Mouse (Mus musculus) embryonic facial prominence, embryonic 11.5 days (tissue): ENCODE results near the gene Cox6a1. TPM values are rescaled to one million over a fixed set of nuclear protein-coding genes. Genes with fewer than 3 reads are reported as not detected.
A peak's percentile ranks its signal among the peaks of the same experiment; 100 is the strongest.
"Not testable (repeated sequence)": the region's sequence is repeated elsewhere in the genome, so short reads cannot be mapped to it uniquely, and the experiment has no call there.

Source experiments
- ATAC-seq: fragments of 200-750 bp; cut with Nextera tagmentation; replicated peaks from 2 replicates; pipeline ENCODE4 v1.8.0; 2017; ENCODE audit warnings: low read depth; ENCODE audit not compliant: insufficient number of reproducible peaks, low FRiP score, low TSS enrichment
- DNase-seq: peaks from one replicate; pipeline ENCODE4 v3.0.0-alpha.2; 2015; ENCODE audit warnings: low spot score
- H3K27ac ChIP-seq: fragments of 300-500 bp; sonication (generic); replicated peaks from 2 replicates; pipeline ENCODE4 v1.5.1; 2014; ENCODE audit warnings: mild to moderate bottlenecking, low read depth, low read length, control low read depth
- H3K27me3 ChIP-seq: fragments of 300-500 bp; sonication (generic); 2 replicates; pipeline ENCODE4 v1.6.1; 2014; ENCODE audit warnings: mild to moderate bottlenecking, low read length, moderate library complexity, mixed read lengths; ENCODE audit not compliant: control insufficient read depth, insufficient read depth
- H3K36me3 ChIP-seq: fragments of 300-500 bp; sonication (generic); replicated peaks from 2 replicates; pipeline ENCODE4 v1.6.1; 2014; ENCODE audit warnings: low read depth, mild to moderate bottlenecking, low read length, moderate library complexity, mixed read lengths; ENCODE audit not compliant: control insufficient read depth, insufficient read depth
- H3K4me1 ChIP-seq: fragments of 300-500 bp; sonication (generic); 2 replicates; pipeline ENCODE4 v1.6.1; 2014; ENCODE audit warnings: low read length, mixed read lengths; ENCODE audit not compliant: control insufficient read depth, insufficient read depth
- H3K4me2 ChIP-seq: fragments of 300-500 bp; sonication (generic); 2 replicates; pipeline ENCODE4 v1.6.1; 2014; ENCODE audit warnings: low read depth, mild to moderate bottlenecking, control low read depth, low read length, moderate library complexity
- H3K4me3 ChIP-seq: fragments of 300-500 bp; sonication (generic); 2 replicates; pipeline ENCODE4 v1.5.1; 2014; ENCODE audit warnings: low read depth, low read length, control low read depth
- H3K9ac ChIP-seq: fragments of 300-500 bp; sonication (generic); replicated peaks from 2 replicates; pipeline ENCODE4 v1.6.1; 2014; ENCODE audit warnings: mild to moderate bottlenecking, control low read depth, low read length
- H3K9me3 ChIP-seq: fragments of 300-500 bp; sonication (generic); replicated peaks from 2 replicates; pipeline ENCODE4 v1.6.1; 2016; ENCODE audit warnings: mild to moderate bottlenecking, low read length, inconsistent platforms, mixed read lengths; ENCODE audit not compliant: control insufficient read depth
- WGBS: fragments of 180-500 bp; shearing (Covaris S2); extraction: QIAGEN DNeasy Blood & Tissue Kit; methylation state at CpG from one replicate; pipeline ENCODE4 v1.1.7; 2014; 5-methylcytosine and 5-hydroxymethylcytosine counted together
- polyA plus RNA-seq: library from polyadenylated mRNA; unstranded; fragments of >200 nt; fragmentation: Nextera tagmentation; extraction: Ambion mirVana; gene quantifications from 2 replicates; pipeline ENCODE4 v1.2.1, GENCODE M21; 2014

Gene Cox6a1
- polyA plus RNA-seq, 1 experiment from 2014 or later, result 569 TPM

DNA sequence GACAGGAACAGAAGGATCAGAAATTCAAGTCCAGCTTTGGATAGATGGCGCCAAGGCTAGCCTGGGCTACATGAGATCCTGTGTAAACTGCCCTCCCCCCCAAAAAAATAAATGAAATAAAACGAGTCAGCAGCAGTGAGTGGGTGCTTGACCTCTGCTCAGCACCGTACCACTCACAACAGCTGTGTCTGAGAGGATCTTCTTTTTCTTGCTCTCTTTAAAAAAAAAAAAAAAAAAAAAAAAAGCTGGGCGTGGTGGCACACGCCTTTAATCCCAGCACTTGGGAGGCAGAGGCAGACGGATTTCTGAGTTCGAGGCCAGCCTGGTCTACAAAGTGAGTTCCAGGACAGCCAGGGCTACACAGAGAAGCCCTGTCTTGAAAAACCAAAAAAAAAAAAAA, 46.6 kb downstream of the Cox6a1 start:
- not testable (repeated sequence) for ATAC-seq, H3K9me3 ChIP-seq, H3K9ac ChIP-seq, H3K27ac ChIP-seq, H3K27me3 ChIP-seq, H3K4me1 ChIP-seq, H3K36me3 ChIP-seq, DNase-seq, H3K4me3 ChIP-seq, H3K4me2 ChIP-seq
- WGBS, result 89% methylated on average over 3 of the region's 7 CpGs

DNA sequence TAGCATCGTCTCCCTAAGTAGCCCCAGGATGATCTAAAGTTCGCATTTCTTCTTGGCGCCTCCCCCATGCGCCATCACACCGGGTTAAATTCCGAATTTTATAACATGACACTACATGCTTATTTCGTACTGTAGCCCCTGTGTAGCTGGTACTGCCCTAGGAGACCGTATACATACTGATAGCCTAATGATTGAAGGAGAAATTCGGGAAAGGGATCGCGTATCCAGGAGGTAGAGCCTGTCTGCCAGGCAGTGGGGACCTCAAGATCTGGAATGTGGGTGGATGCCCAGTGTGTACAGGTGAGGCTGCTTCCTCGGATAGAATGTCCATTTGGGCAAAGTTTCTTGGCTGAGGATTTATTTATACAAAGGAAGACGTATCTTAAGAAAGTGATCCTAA, 47.2 kb downstream of the Cox6a1 start:
- H3K9ac ChIP-seq, result peak overlapping the region; percentile 53
- peak overlapping the region; percentile 66 for H3K4me3 ChIP-seq
- H3K27me3 ChIP-seq, result no peaks in the 10 kb centered on the region
- DNase-seq (no peak), ATAC-seq (no peak)
- no peaks in the 10 kb centered on the region for H3K9me3 ChIP-seq
- WGBS, result 25% methylated on average over 13 of the region's 13 CpGs
- peaks cover 7% of the 10 kb centered on the region for H3K36me3 ChIP-seq
- peak overlapping the region; percentile 88; the same call in 1 of the 2 replicates for H3K27ac ChIP-seq
- peaks cover 4% of the 10 kb centered on the region; the same call in 1 of the 2 replicates for H3K4me1 ChIP-seq
- peak overlapping the region; percentile 64 for H3K4me2 ChIP-seq

DNA sequence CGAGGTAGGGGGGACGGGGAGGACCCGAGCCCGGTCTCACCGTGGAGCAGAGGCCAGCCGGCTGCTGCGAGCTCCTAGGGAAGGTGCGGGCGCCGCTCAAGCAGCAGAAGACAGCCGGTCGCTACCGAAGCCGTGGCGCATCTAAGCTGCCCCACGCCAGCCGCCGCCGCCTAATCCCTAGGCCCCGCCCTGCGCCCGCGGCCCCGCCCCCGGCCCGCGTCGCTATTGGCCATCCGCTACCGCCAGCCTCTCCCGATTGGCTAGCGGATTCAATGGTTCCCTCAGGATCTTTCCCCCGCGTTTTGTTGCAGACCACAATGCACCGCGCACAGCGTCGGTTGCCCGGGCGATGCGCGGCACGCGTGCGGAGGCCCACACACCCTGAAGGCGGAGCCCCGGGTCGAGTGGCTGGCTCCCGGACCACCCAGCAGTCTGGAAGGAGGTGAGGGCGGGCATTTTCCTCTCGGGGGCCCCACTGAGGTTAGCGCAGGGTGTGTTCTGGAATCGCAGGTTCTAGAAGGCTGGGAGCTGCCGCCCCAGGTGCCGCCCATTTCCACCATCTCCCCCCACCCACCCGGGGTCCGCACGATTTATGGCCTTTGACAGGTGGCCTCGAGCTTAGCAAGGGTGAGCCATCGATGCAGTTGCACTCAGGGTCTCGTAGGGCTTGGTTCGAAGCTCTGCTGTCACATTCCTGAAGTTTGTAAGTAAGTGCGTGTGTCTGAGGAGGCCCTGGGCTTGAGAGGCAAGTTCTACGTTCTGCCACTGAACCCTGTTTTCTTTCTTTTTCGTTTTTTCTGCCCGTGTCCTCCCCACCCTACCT, 47.8 kb downstream of the Cox6a1 start, which contains the start of gene Dynll1:
Gene Dynll1 (minus strand): TSS at position 208 of the 823 bp plus-strand sequence.
- ATAC-seq, result peak; percentile 97
- peak within 1 kb of the TSS; percentile 64 for H3K4me2 ChIP-seq
- H3K27ac ChIP-seq, result peak within 1 kb of the TSS; percentile 88
- peak; percentile 100 for DNase-seq
- peak within 1 kb of the TSS; percentile 71 for H3K9ac ChIP-seq
- peaks cover 4% of the 10 kb centered on the region; the same call in 1 of the 2 replicates for H3K4me1 ChIP-seq
- no peaks in the 10 kb centered on the region for H3K27me3 ChIP-seq
- WGBS, result under 1% methylated on average over 65 of the region's 66 CpGs
- H3K4me3 ChIP-seq, result peak within 1 kb of the TSS; percentile 66
- H3K9me3 ChIP-seq, result no peaks in the 10 kb centered on the region
- peaks cover 7% of the 10 kb centered on the region for H3K36me3 ChIP-seq

DNA sequence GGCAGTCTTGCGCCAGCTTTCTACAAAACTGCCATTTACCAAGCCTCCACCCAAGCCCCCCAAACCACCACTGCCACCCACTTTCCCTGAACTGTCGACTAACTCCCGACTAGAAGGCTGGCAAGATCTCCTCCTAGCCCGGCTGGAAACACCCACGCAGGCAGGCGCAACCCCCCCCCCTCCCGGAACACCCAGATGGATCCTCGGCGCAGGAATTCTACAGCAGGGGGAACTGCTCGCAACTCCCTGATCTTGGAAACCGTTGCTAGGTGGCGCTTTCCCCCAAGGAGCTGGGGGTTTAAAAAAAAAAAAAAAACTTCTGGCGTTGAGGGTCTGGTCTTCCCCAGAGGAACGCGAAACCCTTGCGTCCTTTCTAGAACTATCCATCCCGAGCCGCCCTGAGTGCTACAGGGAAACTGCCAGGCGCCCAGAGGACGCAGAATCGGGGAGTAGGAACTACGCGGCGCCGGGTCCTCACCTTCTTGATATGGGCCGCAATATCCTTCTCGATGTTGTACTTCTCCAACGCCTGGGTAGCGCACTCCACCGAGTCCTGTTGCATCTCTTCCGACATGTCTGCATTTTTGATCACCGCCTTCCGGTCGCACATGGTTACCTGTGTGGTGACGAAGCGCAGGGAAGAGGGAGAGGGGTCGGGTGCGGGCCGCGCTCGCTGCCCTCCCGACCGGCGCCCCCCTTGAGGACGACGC, 48.6 kb downstream of the Cox6a1 start:
- H3K9me3 ChIP-seq, result no peaks in the 10 kb centered on the region
- peak overlapping the region; percentile 66 for H3K4me3 ChIP-seq
- under 1% methylated on average over 44 of the region's 46 CpGs for WGBS
- H3K36me3 ChIP-seq, result peaks cover 7% of the 10 kb centered on the region
- peaks cover 4% of the 10 kb centered on the region; the same call in 1 of the 2 replicates for H3K4me1 ChIP-seq
- H3K27me3 ChIP-seq, result no peaks in the 10 kb centered on the region
- ATAC-seq, result peak; percentile 36
- H3K4me2 ChIP-seq, result peak overlapping the region; percentile 64
- H3K9ac ChIP-seq, result peak overlapping the region; percentile 71
- DNase-seq, result peak; percentile 81
- H3K27ac ChIP-seq, result peak overlapping the region; percentile 88

DNA sequence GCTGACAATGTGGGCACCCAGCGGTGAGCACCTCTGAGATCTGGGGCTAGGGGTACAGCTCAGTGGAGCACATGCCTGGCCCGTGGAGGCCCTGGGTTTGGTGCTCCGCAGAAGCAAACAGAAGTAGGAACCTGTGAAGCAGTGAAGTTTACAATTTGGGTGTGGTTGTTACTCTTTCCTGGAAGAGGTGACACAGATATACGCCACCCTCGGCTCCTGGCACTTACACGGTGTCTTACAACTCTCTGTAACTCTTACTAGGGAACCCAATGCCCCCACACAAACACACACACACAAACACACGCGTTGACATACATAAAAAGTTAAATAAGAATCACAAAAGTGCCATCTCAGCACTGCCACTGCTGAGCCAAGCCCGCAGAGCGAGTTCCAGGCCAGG, 52.4 kb downstream of the Cox6a1 start:
- no peaks in the 10 kb centered on the region for H3K9me3 ChIP-seq
- no peak overlapping the region for H3K4me2 ChIP-seq
- peaks cover 7% of the 10 kb centered on the region for H3K36me3 ChIP-seq
- H3K4me3 ChIP-seq, result no peak overlapping the region
- H3K27me3 ChIP-seq, result no peaks in the 10 kb centered on the region
- H3K9ac ChIP-seq, result no peak overlapping the region
- WGBS, result 84% methylated on average over 10 of the region's 10 CpGs
- DNase-seq, result no peak
- peaks cover 4% of the 10 kb centered on the region; the same call in 1 of the 2 replicates for H3K4me1 ChIP-seq
- no peak for ATAC-seq
- no peak overlapping the region for H3K27ac ChIP-seq

Other genes starting within 250 kb of the Cox6a1 start
- 27.7 and 31.8 TPM in 2 replicates for gene Acads, start 229.6 kb downstream of the Cox6a1 start, polyA plus RNA-seq
- 49.6 and 53.0 TPM in 2 replicates for gene Unc119b, start 214.0 kb downstream of the Cox6a1 start, polyA plus RNA-seq
- gene Mlec, start 190.8 kb downstream of the Cox6a1 start, polyA plus RNA-seq, result 36.6 and 37.5 TPM in 2 replicates
- 2.4 and 2.7 TPM in 2 replicates for gene Cabp1, start 154.6 kb downstream of the Cox6a1 start, polyA plus RNA-seq
- 101 and 108 TPM in 2 replicates for gene Pop5, start 113.1 kb downstream of the Cox6a1 start, polyA plus RNA-seq
- gene Rnf10, start 76.1 kb downstream of the Cox6a1 start, polyA plus RNA-seq, result 75.0 and 80.1 TPM in 2 replicates
- 51.7 and 52.2 TPM in 2 replicates for gene Coq5, start 69.3 kb downstream of the Cox6a1 start, polyA plus RNA-seq
- 1,836 and 1,851 TPM in 2 replicates for gene Dynll1, start 48.0 kb downstream of the Cox6a1 start, polyA plus RNA-seq
- 376 and 390 TPM in 2 replicates for gene Srsf9, start 21.8 kb downstream of the Cox6a1 start, polyA plus RNA-seq
- gene Gatc, start 7.8 kb downstream of the Cox6a1 start, polyA plus RNA-seq, result 37.0 and 38.8 TPM in 2 replicates
- 66.7 and 68.9 TPM in 2 replicates for gene Triap1, start 7.8 kb downstream of the Cox6a1 start, polyA plus RNA-seq
- 52.4 and 53.9 TPM in 2 replicates for gene Msi1, start 80.6 kb upstream of the Cox6a1 start, polyA plus RNA-seq
- gene Pla2g1b, start 117.3 kb upstream of the Cox6a1 start, polyA plus RNA-seq, result not detected in 2 replicates
- gene Sirt4, start 135.7 kb upstream of the Cox6a1 start, polyA plus RNA-seq, result 12.7 and 17.2 TPM in 2 replicates
- 12.9 and 13.8 TPM in 2 replicates for gene Pxn, start 157.7 kb upstream of the Cox6a1 start, polyA plus RNA-seq
- gene Rplp0, start 210.5 kb upstream of the Cox6a1 start, polyA plus RNA-seq, result 1,437 and 1,529 TPM in 2 replicates
- 29.3 and 31.4 TPM in 2 replicates for gene Gcn1l1, start 216.3 kb upstream of the Cox6a1 start, polyA plus RNA-seq